8 mouse cellular contexts compared by ENCODE assay signal in the genomic region with DNA sequence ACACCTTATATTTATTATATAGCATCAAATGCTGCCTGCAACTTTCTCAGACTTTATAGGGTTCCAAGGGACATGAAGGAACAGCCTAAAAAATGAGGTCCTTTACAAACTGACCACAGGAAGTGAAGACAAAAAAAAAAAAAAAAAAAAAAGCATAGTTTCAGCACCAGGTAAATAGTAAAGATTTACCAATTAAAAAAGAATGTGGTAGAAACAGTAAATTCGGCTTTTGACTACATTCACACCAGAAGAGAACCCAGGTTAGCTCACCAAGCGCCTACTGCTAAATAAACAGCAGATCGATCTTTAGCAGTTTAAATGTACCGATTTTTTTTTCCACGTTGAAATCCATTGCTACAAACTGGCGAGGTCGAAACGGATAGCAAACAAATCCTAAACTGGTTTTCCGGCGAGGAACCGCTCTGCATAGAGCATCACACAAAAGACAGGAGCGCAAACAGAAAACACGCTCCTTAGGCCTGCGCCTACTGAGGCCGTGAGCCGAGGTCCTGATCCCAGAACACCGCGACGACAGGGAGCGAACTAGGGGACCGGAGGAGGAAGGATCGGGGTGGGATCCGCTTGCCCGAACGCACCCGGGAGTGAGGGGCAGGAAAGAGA. TPM values are rescaled to one million over a fixed set of nuclear protein-coding genes. Genes with fewer than 3 reads are reported as not detected.
DNase-seq lines count a peak whose midpoint lies in the region; ATAC-seq and TF ChIP-seq lines count a peak whose summit lies in the region.

No protein-coding gene starts in this region.

- WGBS in heart, embryonic 15.5 days, result under 1% methylated on average over 26 of the region's 26 CpGs
- WGBS in forebrain, embryonic 10.5 days, result under 1% methylated on average over 26 of the region's 26 CpGs
- WGBS in liver, embryonic 14.5 days (ENCODE audit: insufficient replicate concordance), result 2% methylated on average over 26 of the region's 26 CpGs

- H3K4me2 ChIP-seq in heart, embryonic 15.5 days, result peak overlapping the region; percentile 56
- peak overlapping the region; percentile 89 for H3K4me2 ChIP-seq in liver, embryonic 14.5 days (ENCODE audit: low read depth)

- in situ Hi-C loops in ES-E14 (cut with MboI; ENCODE audit: low sequenced_read_pairs in 2 of 2, unreplicated experiment in 2 of 2), result no loop called here

- H3K4me1 ChIP-seq in heart, embryonic 15.5 days (replicated peaks), result peaks cover 18% of the 10 kb centered on the region
- H3K4me1 ChIP-seq in ES-E14 (ENCODE audit: control insufficient read depth in 2 of 2, insufficient read depth in 2 of 2, low read length in 2 of 2, poor library complexity in 1 of 2), result no peaks in the 10 kb centered on the region
- peaks cover 15% of the 10 kb centered on the region for H3K4me1 ChIP-seq in forebrain, embryonic 10.5 days
- H3K4me1 ChIP-seq in liver, embryonic 14.5 days (replicated peaks; ENCODE audit: control insufficient read depth in 2 of 2, insufficient read depth in 2 of 2, low read length in 1 of 2), result peaks cover 6 to 19% of the 10 kb centered on the region in 2 experiments

- H3K9me3 ChIP-seq in heart, embryonic 15.5 days (replicated peaks), result no peaks in the 10 kb centered on the region
- no peaks in the 10 kb centered on the region for H3K9me3 ChIP-seq in ES-E14 (ENCODE audit: control insufficient read depth, insufficient read depth, low read depth, low read length)
- no peaks in the 10 kb centered on the region for H3K9me3 ChIP-seq in forebrain, embryonic 10.5 days
- H3K9me3 ChIP-seq in liver, embryonic 14.5 days (ENCODE audit: control insufficient read depth, low read length), result no peaks in the 10 kb centered on the region

- peak overlapping the region; percentile 88 for H3K9ac ChIP-seq in heart, embryonic 15.5 days
- H3K9ac ChIP-seq in ES-E14 (ENCODE audit: insufficient read depth, low read depth, low read length, poor library complexity, severe bottlenecking), result peak overlapping the region; percentile 92
- peak overlapping the region; percentile 81 for H3K9ac ChIP-seq in liver, embryonic 14.5 days (replicated peaks)

- peak overlapping the region; percentile 64 for H3K4me3 ChIP-seq in heart, embryonic 15.5 days
- H3K4me3 ChIP-seq in ES-E14 (ENCODE audit: insufficient read depth in 1 of 2, low read depth in 1 of 2, low read length in 2 of 2, poor library complexity in 1 of 2, severe bottlenecking in 1 of 2), result peak overlapping the region; percentile 90 to 96
- H3K4me3 ChIP-seq in forebrain, embryonic 10.5 days, result peak overlapping the region; percentile 92
- peak overlapping the region; percentile 72 to 86 for H3K4me3 ChIP-seq in liver, embryonic 14.5 days (ENCODE audit: insufficient read depth in 1 of 2, low read depth in 2 of 2, low read length in 2 of 2)

- H3K27me3 ChIP-seq in heart, embryonic 15.5 days, result no peaks in the 10 kb centered on the region
- H3K27me3 ChIP-seq in forebrain, embryonic 10.5 days (ENCODE audit: poor library complexity, severe bottlenecking), result peaks cover 8% of the 10 kb centered on the region
- no peaks in the 10 kb centered on the region for H3K27me3 ChIP-seq in liver, embryonic 14.5 days (ENCODE audit: control insufficient read depth, insufficient read depth, low read length)

- no peak for TF ChIP-seq EP300 in liver, embryonic 14.5 days (IDR thresholded peaks at IDR 0.05; ENCODE audit: low read depth)

- DNase-seq in heart, postnatal 4 days, result no peak
- DNase-seq in ES-E14 (ENCODE audit: low read depth, low spot score), result peak; percentile 35
- DNase-seq in forebrain, embryonic 10.5 days (ENCODE audit: extremely low spot score, low spot score), result no peak
- no peak for DNase-seq in liver, embryonic 14.5 days (ENCODE audit: low read depth in 3 of 3, low spot score in 3 of 3)
- DNase-seq in thymus, adult 18-20 months, result no peak
- DNase-seq in spleen, postnatal 10 days (ENCODE audit: low spot score in 2 of 2), result no peak

- no peak for TF ChIP-seq CTCF in liver, embryonic 14.5 days (IDR thresholded peaks at IDR 0.05; ENCODE audit: low read depth)

- peak overlapping the region; percentile 99 for H3K27ac ChIP-seq in heart, embryonic 15.5 days
- H3K27ac ChIP-seq in ES-E14 (ENCODE audit: insufficient read depth, low read depth, low read length, poor library complexity, severe bottlenecking), result peak overlapping the region; percentile 68; the same call in 1 of the 2 replicates
- H3K27ac ChIP-seq in forebrain, embryonic 10.5 days, result peak overlapping the region; percentile 98
- H3K27ac ChIP-seq in liver, embryonic 14.5 days, result peak overlapping the region; percentile 78

- 0 out of 2 replicates have a peak, but pooled peaks cover 4% of the 10 kb centered on the region for H3K36me3 ChIP-seq in heart, embryonic 15.5 days
- H3K36me3 ChIP-seq in ES-E14 (ENCODE audit: control insufficient read depth, insufficient read depth, low read length, poor library complexity, severe bottlenecking), result no peaks in the 10 kb centered on the region
- peaks cover 27% of the 10 kb centered on the region for H3K36me3 ChIP-seq in forebrain, embryonic 10.5 days (replicated peaks)
- no peaks in the 10 kb centered on the region for H3K36me3 ChIP-seq in liver, embryonic 14.5 days (replicated peaks; ENCODE audit: control insufficient read depth, insufficient read depth, low read depth)

- peak; percentile 28 for ATAC-seq in heart, embryonic 15.5 days (replicated peaks; ENCODE audit: insufficient number of reproducible peaks, insufficient read depth, low FRiP score, low read depth)
- peak; percentile 49 for ATAC-seq in liver, embryonic 14.5 days (ENCODE audit: insufficient read depth)
- no peak for ATAC-seq in activated CD4-positive, CD25-positive, alpha-beta regulatory T cell, adult 4 months

TF ChIP-seq in ES-E14, 5 proteins besides CTCF, POLR2A, EP300 and RAD21:
- TF ChIP-seq CHD2 (IDR thresholded peaks at IDR 0.05; ENCODE audit: low read depth, low read length) (no peak), ZNF384 (IDR thresholded peaks at IDR 0.05; ENCODE audit: low read depth, low read length) (peak; percentile 71)

RNA-seq across cellular contexts. Expression of a gene that starts 0.9 kb away (rescaled TPM):
- 50.8 and 64.1 TPM in 2 replicates for polyA plus RNA-seq in heart, embryonic 15.5 days (2015; fragmentation: Nextera tagmentation; extraction: Ambion mirVana)
- total RNA-seq in heart, postnatal 4 days (2021), result 100 to 1,000 TPM; 107 TPM
- total RNA-seq in ES-E14 (2012; rRNA removed), result 87.4 and 136 TPM in 2 replicates
- 53.0 and 57.0 TPM in 2 replicates for polyA plus RNA-seq in forebrain, embryonic 10.5 days (2016; fragmentation: Nextera tagmentation; extraction: Ambion mirVana)
- polyA plus RNA-seq in liver, embryonic 14.5 days (2012; rRNA removed), result 4.7 and 6.4 TPM in 2 replicates
- 15.3 and 16.6 TPM in 2 replicates for polyA plus RNA-seq in liver, embryonic 14.5 days (2014; fragmentation: Nextera tagmentation; extraction: Ambion mirVana)
- polyA plus RNA-seq in activated CD4-positive, CD25-positive, alpha-beta regulatory T cell, adult 4 months (2017; shearing (Covaris generic)), result 10 to 100 TPM; 28.3 to 28.7 TPM

RNA-seq across cellular contexts. Expression of a gene that starts 41.9 kb away (rescaled TPM):
- polyA plus RNA-seq in heart, embryonic 15.5 days (2015; fragmentation: Nextera tagmentation; extraction: Ambion mirVana), result 28.8 and 38.9 TPM in 2 replicates
- total RNA-seq in heart, postnatal 4 days (2021), result 10 to 100 TPM; 28.4 to 30.5 TPM
- total RNA-seq in ES-E14 (2012; rRNA removed), result 43.1 and 73.8 TPM in 2 replicates
- polyA plus RNA-seq in forebrain, embryonic 10.5 days (2016; fragmentation: Nextera tagmentation; extraction: Ambion mirVana), result 107 and 110 TPM in 2 replicates
- 16.9 and 24.5 TPM in 2 replicates for polyA plus RNA-seq in liver, embryonic 14.5 days (2012; rRNA removed)
- polyA plus RNA-seq in liver, embryonic 14.5 days (2014; fragmentation: Nextera tagmentation; extraction: Ambion mirVana), result 43.8 and 49.9 TPM in 2 replicates
- 10 to 100 TPM; 26.8 to 30.2 TPM for polyA plus RNA-seq in activated CD4-positive, CD25-positive, alpha-beta regulatory T cell, adult 4 months (2017; shearing (Covaris generic))
